Mouse (Mus musculus) spleen, adult 2 months (tissue): ENCODE data around the gene Ppp1r14c.

ENCODE experiments used
- CTCF ChIP-seq: fragments of 200-500 bp; IDR thresholded peaks from 2 replicates; pipeline ENCODE4 v1.5.1; 2011; ENCODE audit warnings: mild to moderate bottlenecking, inconsistent platforms; ENCODE audit not compliant: insufficient read depth, insufficient read length, insufficient replicate concordance; ENCODE audit errors: extremely low read depth
- POLR2A ChIP-seq: fragments of 200-500 bp; IDR thresholded peaks from 2 replicates; pipeline ENCODE4 v1.6.1; 2011; ENCODE audit warnings: low read depth, low read length, inconsistent platforms

- no peak for TF ChIP-seq CTCF
- TF ChIP-seq POLR2A, result no peak
These were observed 29.0 kb upstream of the Ppp1r14c start for GRCm38 (mm10) chr10:3336729-3337329.
